Comparison of ENCODE assay signal across 16 mouse cellular contexts in the genomic region with DNA sequence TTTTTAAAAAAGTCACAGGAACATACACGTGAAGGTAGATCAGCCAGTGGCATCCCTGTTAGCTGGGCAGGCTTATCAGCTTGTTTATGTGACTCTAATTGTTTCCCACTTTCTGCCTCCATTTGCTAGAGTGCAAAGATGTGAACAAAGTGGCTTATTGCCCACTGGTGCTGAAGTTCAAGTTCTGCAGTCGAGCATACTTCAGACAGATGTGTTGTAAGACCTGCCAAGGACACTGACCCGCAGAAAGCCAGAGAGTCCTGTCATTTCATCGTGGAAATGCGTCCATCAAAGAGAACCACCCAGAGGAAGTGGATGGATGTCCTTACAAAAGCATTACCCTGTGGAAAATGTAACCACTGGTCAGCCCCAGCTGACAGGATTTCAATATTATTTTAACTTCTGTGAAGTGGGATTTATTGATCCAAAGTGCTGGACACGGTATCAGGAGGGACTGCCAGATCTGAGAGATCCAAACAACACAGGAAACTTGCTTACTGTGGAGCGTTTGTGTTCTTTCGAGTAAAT.
DNase-seq lines count a peak whose midpoint lies in the region; TF ChIP-seq lines count a peak whose summit lies in the region.
"Had no signal": no experiment of that assay in that cellular context is flagged by ENCODE, and none has a peak within 500 bp of the region (broad histone marks: within the 10 kb centered on the region; RNA-seq: fewer than 3 reads in every experiment).

No protein-coding gene starts in this region.

- no peaks in the 10 kb centered on the region for H3K4me1 ChIP-seq in testis, adult 2 months (ENCODE audit: control insufficient read depth, insufficient read depth, low read length)
- H3K4me1 ChIP-seq: midbrain, embryonic 13.5 days had no signal

- TF ChIP-seq CTCF in testis, adult 2 months (IDR thresholded peaks at IDR 0.05; ENCODE audit: control insufficient read depth, insufficient read depth, insufficient replicate concordance, low read depth, low read length), result no peak

- intact Hi-C loops in gastrocnemius, postnatal 14 days (cut with DNase I; ENCODE audit: low total_unique reads), result no loop called here

- no peak overlapping the region for H3K4me3 ChIP-seq in testis, adult 2 months (ENCODE audit: control insufficient read depth, low read depth, low read length)
- H3K4me3 ChIP-seq: midbrain, embryonic 13.5 days; stomach, embryonic 15.5 days had no signal

- peak; percentile 22 for DNase-seq in gastrocnemius, postnatal 25 days
- DNase-seq in gastrocnemius, postnatal 14 days, result no peak
- peak; percentile 19 to 43 for DNase-seq in kidney, postnatal 36 days
- DNase-seq in kidney, postnatal 10 days, result no peak
- no peak for DNase-seq in testis, postnatal 10 days (ENCODE audit: low spot score)
- no peak for DNase-seq in thymus, postnatal 4 days
- DNase-seq in left cerebral cortex, adult 18-20 months (ENCODE audit: low spot score in 2 of 2), result no peak
- DNase-seq: cerebellum, adult 8-10 months; embryo, embryonic 11 days; forebrain, postnatal 0 days; lung, postnatal 4 days; thymus, postnatal 36 days had no signal

- TF ChIP-seq POLR2A in testis, adult 2 months (IDR thresholded peaks at IDR 0.05; ENCODE audit: control insufficient read depth, low read depth, low read length), result no peak

- H3K27me3 ChIP-seq in testis, adult 2 months (ENCODE audit: control insufficient read depth, insufficient read depth, low read length), result no peaks in the 10 kb centered on the region
- H3K27me3 ChIP-seq: midbrain, embryonic 13.5 days; stomach, embryonic 15.5 days had no signal

- no peaks in the 10 kb centered on the region for H3K36me3 ChIP-seq in testis, adult 2 months (ENCODE audit: control insufficient read depth, insufficient read depth, low read length)
- H3K36me3 ChIP-seq: midbrain, embryonic 13.5 days; stomach, embryonic 15.5 days had no signal

- H3K27ac ChIP-seq in testis, adult 2 months (ENCODE audit: control insufficient read depth, insufficient read depth, low read depth, low read length), result 0 out of 2 replicates have a peak overlapping the region, but pooled peaks have one; percentile 21
- H3K27ac ChIP-seq: kidney, postnatal 0 days; midbrain, embryonic 13.5 days; stomach, embryonic 15.5 days had no signal

Comparison
In these comparisons a context has a peak if more than half of its experiments do, and no peak if none do; other contexts are left out.
1. DNase-seq: peak in gastrocnemius, postnatal 25 days (single experiment) and kidney, postnatal 36 days (2 of 2); none in gastrocnemius, postnatal 14 days (single experiment), kidney, postnatal 10 days (single experiment), testis, postnatal 10 days (single experiment), thymus, postnatal 4 days (single experiment) and left cerebral cortex, adult 18-20 months (0 of 2).